Mouse (Mus musculus): Measurements from ENCODE around the gene Gper1.
"Not testable (repeated sequence)": the region's sequence is repeated elsewhere in the genome, so short reads cannot be mapped to it uniquely, and the experiment has no call there.

Gper1 gene

DNA sequence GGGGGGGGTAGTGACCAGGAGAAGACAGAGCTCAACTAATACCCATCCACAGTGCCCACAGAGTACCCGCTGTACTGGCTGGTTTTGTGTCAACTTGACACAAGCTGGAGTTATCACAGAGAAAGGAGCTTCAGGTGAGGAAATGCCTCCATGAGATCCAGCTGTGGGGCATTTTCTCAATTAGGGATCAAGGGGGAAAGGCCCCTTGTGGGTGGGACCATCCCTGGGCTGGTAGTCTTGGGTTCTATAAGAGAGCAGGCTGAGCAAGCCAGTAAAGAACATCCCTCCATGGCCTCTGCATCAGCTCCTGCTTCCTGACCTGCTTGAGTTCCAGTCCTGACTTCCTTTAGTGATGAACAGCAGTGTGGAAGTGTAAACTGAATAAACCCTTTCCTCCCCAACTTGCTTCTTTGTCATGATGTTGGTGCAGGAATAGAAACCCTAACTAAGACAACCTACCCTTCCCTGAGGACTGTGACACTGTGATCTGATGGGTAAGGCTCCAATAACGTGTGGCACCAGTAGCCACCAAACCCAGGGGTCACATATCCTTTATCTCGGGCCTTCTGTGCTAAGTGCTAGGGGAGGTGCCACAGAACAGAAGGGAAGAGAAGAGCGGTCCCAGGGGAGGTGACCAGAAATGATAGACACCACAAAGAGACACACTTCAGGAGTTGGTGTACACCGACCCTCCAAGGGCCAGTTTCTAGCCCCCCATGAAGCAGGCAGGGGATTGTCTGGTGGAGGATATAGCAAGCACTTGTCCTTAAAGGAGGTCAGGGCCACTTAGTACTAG, 32.4 kb upstream of the Gper1 start:
- not testable (repeated sequence) for DNase-seq (ENCODE audit: low spot score)

DNA sequence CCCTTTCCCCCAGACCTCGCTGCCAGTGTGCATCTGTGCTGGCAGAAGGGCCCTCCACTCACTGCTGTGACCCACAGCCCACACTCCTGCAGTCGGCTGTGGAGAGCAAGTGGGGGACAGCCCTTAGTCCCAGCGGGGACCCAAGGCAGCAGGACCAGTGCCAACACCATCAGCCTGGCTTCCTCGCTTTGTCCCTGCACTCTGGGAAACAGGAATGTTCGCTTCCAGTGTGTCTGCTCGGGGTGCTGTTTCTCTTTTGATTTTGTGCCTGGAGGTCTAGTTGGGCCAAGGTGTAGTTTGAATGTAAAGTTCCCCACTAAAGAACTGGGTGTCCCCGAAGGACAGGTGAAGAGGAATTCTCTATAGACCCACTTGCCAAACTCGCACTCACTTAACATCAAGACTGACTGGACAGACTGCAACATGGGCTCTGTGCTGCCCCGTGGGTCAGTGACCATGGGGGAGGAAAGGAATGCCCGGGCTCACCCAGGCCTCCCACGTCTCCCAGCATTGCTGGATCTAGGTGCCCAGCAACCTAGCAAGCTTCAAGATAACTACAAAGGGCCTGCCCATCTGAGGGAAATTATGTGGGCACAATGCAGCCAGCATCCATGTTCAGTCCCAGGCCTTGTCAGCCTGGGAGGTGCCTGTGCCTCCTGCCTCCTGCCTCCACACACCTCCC, 31.5 kb upstream of the Gper1 start:
- DNase-seq (ENCODE audit: low spot score) = no peak

DNA sequence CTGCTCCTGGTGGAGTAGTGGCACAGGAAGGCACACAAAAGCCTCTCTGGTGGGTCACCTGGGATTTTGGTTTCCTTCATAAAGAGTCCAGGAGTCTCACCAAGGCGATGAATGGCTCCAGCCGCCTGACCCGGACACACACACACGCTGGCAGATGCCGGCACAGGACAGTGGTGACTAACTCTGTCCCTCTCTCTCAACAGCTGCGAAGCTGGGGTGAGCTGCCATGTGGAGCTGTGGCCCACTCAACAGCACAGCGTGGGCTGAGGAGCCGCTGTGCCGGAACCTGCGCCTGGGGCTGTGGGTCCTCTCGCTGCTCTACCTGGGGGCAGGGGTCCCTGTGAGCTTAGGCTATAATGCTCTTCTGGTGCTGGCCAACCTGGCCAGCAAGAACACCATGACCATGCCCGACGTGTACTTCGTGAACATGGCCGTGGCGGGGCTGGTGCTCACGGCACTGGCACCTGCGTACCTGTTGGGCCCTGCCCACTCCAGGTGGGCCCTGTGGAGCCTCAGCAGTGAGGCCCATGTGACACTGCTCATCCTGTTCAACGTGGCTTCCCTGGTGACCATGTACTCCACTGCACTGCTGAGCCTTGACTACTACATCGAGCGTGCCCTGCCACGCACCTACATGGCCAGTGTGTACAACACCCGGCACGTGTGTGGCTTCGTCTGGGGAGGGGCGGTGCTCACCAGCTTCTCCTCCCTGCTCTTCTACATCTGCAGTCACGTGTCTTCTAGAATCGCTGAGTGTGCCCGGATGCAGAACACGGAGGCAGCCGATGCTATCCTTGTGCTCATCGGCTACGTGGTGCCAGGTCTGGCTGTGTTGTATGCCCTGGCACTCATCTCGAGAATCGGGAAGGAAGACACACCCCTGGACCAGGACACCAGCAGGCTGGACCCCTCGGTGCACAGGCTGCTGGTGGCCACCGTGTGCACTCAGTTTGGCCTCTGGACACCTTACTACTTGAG, 30.4 kb upstream of the Gper1 start:
- DNase-seq (ENCODE audit: low spot score) = no peak

DNA sequence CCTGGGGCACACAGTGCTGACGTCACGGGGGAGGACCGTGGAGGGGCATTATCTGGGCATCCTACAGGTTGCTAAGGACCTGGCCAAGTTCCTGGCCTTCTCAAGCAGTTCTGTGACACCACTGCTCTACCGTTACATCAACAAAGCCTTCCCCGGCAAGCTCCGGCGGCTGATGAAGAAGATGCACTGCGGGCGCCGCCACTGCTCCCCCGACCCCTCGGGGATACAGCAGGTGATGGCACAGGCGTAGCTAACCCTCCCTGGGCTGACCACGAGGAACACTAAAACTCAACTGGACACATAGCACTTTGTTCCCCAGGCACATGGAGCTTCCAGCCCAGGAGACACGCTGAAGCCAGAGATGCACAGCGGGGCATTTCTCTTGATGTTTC, 29.8 kb upstream of the Gper1 start:
- DNase-seq (ENCODE audit: low spot score) = no peak

DNA sequence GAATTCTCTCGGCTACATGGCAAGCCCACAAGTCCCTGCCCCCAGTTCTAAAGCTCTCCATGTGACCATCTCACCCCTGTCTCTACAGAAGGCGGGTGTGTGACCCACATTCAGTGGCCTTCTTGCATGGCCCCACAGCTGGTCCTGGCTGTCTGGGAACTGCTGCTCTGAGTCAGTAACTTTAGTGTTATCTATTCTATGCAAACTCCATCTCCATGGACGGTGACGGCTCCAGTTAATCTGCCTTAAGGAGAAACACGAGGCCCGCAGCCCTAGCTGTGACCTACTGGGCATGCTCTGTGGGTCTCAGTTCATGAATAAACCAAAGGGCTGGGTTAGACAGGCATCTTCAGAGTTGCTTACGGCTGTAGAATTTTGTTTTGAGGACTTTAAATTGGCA, 28.6 kb upstream of the Gper1 start:
- no peak for DNase-seq (ENCODE audit: low spot score)

DNA sequence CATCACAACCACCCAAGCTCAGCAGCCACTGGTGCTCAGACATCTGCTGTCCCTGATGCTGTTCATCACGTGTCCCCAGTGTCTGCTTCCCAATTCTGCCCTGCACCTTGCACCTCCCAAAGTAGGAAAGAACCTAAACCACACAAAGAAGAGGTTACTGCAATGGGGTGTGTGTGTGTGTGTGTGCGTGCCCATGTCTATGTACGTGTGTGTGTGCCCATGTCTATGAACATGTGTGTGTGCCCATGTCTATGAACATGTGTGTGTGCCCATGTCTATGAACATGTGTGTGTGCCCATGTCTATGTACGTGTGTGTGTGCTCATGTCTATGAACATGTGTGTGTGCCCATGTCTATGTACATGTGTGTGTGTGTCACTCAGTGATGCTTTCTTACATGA, 27.4 kb upstream of the Gper1 start:
- no peak for DNase-seq (ENCODE audit: low spot score)

DNA sequence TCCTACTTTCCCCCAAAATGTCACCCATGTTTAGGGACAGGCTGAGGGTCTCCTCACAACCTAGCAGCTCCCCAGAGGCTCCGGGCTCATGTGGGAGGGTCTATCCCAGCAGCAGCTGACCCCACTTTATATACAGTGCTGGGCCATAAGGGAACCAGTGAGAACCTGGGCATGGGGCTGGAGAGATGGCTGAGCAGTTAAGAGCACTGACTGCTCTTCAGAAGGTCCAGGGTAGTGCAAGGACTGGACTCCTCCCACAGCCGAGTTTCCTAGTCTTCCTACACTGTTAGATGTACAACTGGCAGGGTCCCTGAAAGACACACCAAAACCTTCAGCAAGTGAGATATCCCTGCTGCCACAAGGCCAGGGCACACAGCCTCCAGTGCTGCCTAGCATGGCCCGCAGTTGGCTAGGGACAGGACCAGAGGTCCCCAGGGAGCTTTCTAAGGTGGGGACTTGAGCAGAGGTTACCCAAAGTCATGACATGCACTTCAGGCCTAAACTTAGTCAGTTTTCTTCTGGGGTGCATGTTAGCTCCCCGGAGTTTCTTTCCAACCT, 25.5 kb upstream of the Gper1 start:
- DNase-seq (ENCODE audit: low spot score) = no peak

DNA sequence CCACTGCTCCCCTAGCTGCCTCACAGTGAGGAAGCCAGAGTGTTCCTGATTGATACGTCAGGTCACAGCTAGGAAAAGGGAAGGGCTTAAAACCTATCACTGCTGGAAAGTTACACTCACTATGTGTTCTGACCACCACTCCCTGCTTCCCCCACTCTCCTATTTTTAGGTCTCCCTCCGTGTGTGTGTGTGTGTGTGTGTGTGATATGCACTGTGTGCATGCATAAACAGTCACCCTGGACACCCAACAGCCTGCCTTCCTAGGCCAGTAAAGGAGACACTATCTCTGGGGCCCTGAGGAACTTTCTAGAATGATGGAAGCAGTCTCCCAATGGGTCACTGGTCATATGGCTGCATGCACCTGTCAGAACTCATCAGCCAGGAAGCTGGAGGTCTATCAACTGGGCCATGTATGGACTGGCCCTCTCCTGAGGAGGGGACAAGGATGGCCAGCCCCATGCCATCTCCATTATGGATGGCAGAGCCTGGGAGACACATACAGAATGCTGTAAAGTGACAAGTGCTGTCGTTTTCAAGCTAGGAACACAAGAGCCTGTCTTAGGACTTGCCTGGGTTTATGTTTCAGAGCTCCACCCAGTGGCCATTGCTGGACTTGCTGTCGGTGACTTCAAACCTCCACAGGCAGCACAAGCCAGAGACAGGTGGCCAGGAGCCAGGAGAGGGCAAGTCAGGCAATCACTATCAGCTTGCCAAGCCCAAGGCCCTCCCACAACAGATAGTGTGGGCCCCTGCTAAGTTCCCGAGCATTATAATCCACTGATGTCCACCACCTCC, 24.8 kb upstream of the Gper1 start:
- DNase-seq (ENCODE audit: low spot score) = peak; percentile 91

DNA sequence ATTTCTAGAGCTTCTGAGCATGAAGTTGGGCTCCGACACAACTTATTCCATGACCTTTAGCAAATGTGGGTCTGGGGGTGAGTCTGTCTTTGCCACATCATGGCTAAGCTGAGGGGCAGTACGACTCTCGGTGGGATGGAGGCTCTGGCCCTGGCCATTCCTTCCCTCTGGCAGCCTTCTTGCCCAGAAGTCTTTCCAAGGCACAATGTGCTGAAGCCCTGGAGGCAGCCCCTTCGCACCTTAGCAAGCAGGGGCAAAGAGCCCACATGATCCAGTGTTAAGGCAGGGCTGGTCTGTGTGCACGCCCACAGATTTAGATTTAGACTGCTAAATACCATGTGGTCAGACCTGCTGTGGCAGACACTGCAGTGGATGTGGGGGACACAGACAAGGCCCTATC, 24.2 kb upstream of the Gper1 start:
- no peak for DNase-seq (ENCODE audit: low spot score)

DNA sequence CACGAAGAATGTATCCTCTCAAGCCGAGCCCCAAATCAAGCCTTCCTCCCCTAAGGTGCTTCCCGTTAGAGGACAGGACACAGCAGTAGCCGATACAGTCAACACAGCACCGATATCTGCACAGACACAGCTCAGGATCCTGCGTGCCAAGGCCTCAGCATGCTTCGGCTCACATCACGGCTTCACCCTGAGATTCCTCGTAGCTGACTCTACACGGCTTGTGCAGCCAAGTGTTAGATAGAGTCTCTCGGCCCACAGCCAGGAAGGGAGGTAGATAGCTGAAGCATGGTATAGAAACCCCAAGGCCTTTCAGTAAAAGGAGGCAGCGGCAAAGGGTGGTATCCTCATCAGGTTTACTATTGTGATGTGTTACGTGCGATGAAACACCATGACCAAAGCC, 23.0 kb upstream of the Gper1 start:
- DNase-seq (ENCODE audit: low spot score) = no peak

DNA sequence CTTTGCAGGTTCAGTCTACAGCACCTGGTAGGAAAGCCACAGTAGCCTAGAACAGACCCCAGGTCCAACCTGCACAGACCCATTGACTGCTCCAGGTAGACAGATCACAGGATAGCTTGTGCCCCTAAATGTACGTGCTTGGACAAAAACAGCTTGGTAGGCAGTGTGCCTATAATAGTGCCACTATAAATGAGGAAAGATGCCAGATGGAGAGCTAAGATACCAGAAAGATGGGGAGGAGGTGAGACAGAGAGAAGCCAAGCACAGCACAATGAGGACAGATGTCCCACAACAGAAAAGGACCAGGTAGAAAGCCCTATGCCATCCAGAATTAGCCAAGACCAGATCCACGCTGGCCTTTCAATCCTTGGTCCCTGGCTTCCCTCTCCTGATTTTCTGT, 20.8 kb upstream of the Gper1 start:
- DNase-seq (ENCODE audit: low spot score) = no peak

DNA sequence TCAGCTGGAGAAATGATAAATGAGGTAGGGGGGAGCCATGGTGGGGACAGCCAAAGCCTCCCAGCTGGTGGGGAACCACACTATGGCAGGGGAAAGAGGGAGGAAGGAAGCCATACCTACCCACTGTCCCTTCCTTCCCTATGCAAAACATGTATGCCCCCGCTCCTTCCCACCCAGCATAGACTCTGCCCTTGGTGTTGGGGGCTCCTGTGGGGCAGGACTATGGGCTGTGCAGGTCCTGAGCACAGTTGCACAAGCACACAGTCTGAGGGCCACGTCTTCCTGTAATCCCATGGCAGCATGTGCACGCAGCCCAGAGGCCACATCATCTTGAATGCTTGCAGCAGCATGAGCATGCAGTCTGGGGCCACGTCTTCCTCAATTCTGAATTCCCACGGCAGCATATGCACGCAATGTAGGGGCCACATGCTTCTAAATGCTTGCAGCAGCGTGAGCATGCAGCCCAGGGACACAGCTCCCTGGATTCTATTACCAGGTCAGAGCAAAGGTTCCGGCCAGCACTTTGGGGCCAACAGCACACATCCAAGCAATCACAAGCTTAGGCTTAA, 19.2 kb upstream of the Gper1 start:
- no peak for DNase-seq (ENCODE audit: low spot score)

DNA sequence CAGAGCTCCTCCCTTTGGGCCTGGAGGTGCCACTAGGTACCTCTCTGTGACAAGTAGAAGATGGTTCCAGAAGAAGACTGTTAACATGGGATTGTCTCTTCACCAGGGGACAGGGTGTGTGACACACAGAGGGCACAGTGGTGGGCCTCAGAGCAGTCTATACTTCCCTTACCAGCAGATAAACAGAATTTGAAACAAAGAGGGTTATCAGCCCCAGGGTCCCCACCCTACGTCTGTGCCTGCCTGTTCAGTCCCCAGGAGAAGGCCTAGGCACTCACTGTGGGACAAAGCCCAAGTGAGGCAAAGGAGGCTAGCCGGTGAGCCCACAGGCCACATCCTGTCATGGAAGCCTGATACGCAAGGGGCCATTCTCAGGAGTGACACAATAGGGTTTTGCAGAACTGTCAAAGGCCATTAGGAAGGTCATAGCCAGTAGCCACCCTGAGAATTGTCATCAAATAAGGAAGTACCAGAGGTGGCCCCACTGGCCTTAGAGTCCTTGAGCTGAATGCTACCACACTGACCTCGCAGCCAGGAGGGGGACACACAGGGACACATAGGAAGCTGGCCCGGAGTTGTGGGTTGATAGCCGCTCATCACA, 18.1 kb upstream of the Gper1 start, which contains the start of gene C130050O18Rik:
TSS of gene C130050O18Rik (plus strand) at position 480 of the 601 bp plus-strand sequence.
- no peak for DNase-seq (ENCODE audit: low spot score)

DNA sequence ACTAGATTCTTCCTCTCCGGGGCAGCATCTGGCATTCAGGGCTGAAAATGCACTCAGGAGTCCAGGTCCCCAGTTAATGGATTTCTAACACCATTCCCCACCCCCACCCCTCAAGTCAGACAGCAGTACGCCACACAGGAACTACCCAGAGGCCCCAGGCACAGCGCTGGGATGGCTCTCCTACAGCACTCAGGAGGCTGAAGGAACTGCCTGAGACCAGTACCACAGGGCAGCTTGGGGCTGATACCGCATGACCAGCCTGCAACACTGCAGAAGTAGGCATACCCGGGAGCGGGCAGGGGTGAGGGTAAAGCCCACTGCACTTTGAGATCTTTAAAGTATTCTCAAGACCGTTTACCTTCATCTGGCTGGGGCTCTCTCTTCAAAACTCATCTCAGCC, 17.5 kb upstream of the Gper1 start:
- no peak for DNase-seq (ENCODE audit: low spot score)

DNA sequence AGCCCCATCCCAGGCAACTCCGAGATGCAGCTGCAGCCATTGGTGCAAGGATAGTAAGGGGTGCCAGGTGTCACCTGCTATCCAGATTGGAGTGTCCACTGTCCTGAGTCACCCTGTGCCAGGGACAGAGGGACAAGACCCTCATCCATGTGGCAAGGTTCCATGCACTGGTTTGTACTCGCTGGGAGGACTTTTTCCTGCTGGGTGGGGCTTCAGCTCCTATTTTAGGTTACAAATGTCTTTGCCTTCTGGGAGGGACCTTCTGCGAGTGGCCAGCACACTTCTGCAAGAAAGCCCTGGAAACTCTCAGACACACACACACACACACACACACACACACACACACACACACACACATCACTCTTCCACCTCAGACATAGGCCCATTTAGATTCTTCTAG, 17.0 kb upstream of the Gper1 start:
- no peak for DNase-seq (ENCODE audit: low spot score)

DNA sequence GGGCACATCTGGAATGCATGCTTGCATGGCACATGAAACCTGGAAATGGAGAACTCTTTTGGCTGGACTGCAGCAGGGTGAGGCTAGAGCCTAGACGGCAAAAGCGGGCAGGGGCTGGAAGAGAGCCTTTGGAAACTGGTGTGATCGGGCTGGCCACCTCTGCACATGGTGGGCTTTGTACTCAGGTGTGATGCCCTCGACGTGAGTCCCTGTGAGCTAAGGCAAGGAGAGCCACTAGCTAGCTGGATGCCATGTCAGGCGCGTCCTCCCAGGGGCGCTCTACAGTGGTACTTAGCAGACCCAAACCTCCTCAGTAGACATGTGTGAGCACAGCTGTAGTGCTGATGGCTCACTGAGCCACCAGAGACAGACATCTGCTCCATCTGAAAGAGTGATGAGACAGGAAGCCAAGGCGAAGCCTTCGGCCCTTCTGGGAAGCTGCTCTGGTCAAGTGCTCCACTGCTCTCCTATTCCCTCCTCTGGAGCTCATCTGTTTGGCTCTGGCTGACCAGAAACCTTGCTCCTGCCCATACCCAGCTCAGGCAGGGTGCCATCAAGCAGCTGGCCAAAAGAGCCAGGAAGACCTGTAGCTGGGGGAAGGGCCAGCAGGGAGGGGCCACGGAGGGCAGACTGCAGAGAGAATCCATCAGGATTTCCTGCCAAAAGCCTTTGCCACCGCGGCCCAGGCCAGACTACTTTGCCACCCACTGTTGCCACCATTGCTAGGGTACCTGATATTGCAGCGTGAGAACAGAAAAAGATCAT, 15.6 kb upstream of the Gper1 start:
- DNase-seq (ENCODE audit: low spot score) = peak; percentile 54

DNA sequence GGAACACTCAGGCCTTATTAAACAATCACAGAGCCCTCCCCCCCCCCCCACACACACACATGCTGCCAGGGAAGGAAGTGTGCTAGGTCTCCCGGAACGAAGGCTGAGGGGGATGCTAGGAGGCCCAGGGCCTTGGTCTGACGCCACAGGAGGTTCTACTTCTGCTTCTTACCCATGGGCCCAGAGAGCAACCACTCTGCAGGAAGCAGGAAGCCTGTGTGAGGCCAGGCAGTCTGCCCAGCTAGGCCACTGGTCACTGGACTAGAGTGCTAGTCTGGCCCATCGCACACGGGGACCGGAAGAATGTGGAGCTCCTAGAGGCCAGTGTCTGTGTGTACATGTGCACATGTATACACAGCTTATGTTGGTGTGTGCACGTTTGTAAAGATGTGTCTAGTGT, 14.4 kb upstream of the Gper1 start:
- DNase-seq (ENCODE audit: low spot score) = no peak

DNA sequence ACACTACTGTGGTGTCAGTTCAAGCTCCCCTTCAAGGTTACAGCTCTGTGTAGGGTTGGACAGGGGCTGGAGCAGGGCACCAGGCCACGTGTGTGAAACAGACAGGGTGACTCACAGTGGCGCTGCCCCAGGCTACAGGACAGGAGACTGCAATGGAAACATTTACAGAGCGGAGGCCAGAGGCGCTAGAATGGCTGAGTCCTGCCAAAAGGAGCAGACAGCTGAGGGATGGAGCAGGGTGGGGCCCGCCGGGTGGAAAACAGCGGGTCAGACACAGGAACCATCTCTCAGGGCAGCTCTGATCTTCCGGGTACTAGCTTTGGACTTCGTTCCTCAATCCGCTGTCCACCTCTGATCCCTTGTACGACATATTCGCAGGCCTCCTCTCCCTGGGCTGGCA, 13.5 kb upstream of the Gper1 start:
- DNase-seq (ENCODE audit: low spot score) = peak; percentile 83

DNA sequence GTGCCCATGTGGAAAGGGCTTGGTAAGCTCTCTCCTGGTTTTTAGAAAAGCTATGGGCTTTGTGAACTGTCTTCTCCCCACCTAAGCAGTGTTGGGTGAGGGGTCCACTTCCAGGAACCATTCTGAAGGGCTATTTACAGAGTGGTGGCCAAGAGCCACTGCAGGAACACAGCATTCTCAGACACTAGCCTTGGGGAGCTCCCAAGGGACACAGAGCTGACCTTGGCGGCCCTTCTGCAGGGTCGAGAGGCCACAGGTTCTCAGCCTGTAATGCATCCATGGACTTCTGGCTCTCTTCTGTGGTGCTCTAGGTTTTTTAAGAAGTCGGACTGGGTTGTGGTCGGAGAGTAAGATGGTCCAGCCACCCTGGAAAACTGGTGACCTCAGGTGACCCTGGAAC, 12.9 kb upstream of the Gper1 start:
- no peak for DNase-seq (ENCODE audit: low spot score)

DNA sequence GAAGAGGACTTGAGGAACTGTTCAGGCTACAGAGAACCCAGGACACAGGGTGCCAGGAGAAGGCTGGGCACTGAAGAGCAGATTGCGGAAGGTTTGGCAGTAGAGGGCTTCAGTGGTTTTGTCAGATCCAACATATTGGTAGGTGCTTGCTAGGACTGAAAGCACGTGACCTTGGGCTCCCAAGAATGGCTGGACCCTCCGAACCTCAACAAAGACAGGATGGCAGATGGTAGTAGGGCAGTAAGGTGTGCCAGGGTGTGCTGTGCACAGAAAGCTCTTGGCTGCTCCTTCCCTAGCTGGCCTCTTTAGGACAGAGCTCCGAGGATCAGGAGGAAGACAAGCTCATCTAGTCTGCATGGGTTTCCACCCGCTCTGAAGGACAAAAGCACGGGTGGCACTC, 11.8 kb upstream of the Gper1 start:
- no peak for DNase-seq (ENCODE audit: low spot score)

Measured in MN1 (cell line).